Mouse (Mus musculus): ENCODE measurements around the gene Dynlt1f. TPM values are rescaled to one million over a fixed set of nuclear protein-coding genes. Genes with fewer than 3 reads are reported as not detected.
"Not testable (repeated sequence)": the region's sequence is repeated elsewhere in the genome, so short reads cannot be mapped to it uniquely, and the experiment has no call there.

Dynlt1f gene
- polyA plus RNA-seq (2014; fragmentation: Nextera tagmentation; extraction: Ambion mirVana), result 361 and 367 TPM in 2 replicates

- 5% methylated on average over 18 of the region's 33 CpGs for WGBS
- not testable (repeated sequence) for H3K36me3 ChIP-seq (ENCODE audit: control insufficient read depth, insufficient read depth, low read length); H3K27me3 ChIP-seq (ENCODE audit: control insufficient read depth, insufficient read depth, low read length); H3K4me1 ChIP-seq (ENCODE audit: control insufficient read depth, insufficient read depth, low read length); H3K9me3 ChIP-seq (ENCODE audit: control insufficient read depth, low read length)
- ATAC-seq (ENCODE audit: low read depth), result peak; percentile 93
- peak within 1 kb of the TSS; percentile 37 for H3K4me3 ChIP-seq (ENCODE audit: low read depth, low read length)
- H3K27ac ChIP-seq (ENCODE audit: low read depth, low read length), result peak within 1 kb of the TSS; percentile 88
- peak within 1 kb of the TSS; percentile 52 for H3K9ac ChIP-seq (replicated peaks; ENCODE audit: low read depth, low read length)
- peak within 1 kb of the TSS; percentile 34 for H3K4me2 ChIP-seq (ENCODE audit: low read depth, low read length)
These were observed at the start of gene Dynlt1f for GRCm38 (mm10) chr17:6655567-6656281. Gene Dynlt1f (minus strand): TSS chr17:6655900.

GRCm38 (mm10) chr17:6703381-6704270 lies 47.9 kb upstream of the Dynlt1f start:
- not testable (repeated sequence) for H3K36me3 ChIP-seq (ENCODE audit: control insufficient read depth, insufficient read depth, low read length); H3K27ac ChIP-seq (ENCODE audit: low read depth, low read length); H3K4me1 ChIP-seq (ENCODE audit: control insufficient read depth, insufficient read depth, low read length); H3K9me3 ChIP-seq (ENCODE audit: control insufficient read depth, low read length); H3K27me3 ChIP-seq (ENCODE audit: control insufficient read depth, insufficient read depth, low read length); H3K4me3 ChIP-seq (ENCODE audit: low read depth, low read length); H3K9ac ChIP-seq (replicated peaks; ENCODE audit: low read depth, low read length); H3K4me2 ChIP-seq (ENCODE audit: low read depth, low read length)
- peak; percentile 93 for ATAC-seq (ENCODE audit: low read depth)
- 15% methylated on average over 6 of the region's 9 CpGs for WGBS

- not testable (repeated sequence) for H3K4me3 ChIP-seq (ENCODE audit: low read depth, low read length); H3K4me2 ChIP-seq (ENCODE audit: low read depth, low read length); H3K27ac ChIP-seq (ENCODE audit: low read depth, low read length); H3K9me3 ChIP-seq (ENCODE audit: control insufficient read depth, low read length); H3K27me3 ChIP-seq (ENCODE audit: control insufficient read depth, insufficient read depth, low read length); H3K4me1 ChIP-seq (ENCODE audit: control insufficient read depth, insufficient read depth, low read length); H3K36me3 ChIP-seq (ENCODE audit: control insufficient read depth, insufficient read depth, low read length); H3K9ac ChIP-seq (replicated peaks; ENCODE audit: low read depth, low read length)
- WGBS, result 59% methylated on average over 2 of the region's 8 CpGs
- 0 out of 2 replicates have a peak, but pooled peaks have one; percentile 27 for ATAC-seq (ENCODE audit: low read depth)
These were observed 47.0 kb upstream of the Dynlt1f start for GRCm38 (mm10) chr17:6702625-6703221.

GRCm38 (mm10) chr17:6700077-6700476 lies 44.4 kb upstream of the Dynlt1f start:
- 78% methylated on average over 3 of the region's 7 CpGs for WGBS
- H3K27ac ChIP-seq (ENCODE audit: low read depth, low read length); H3K4me3 ChIP-seq (ENCODE audit: low read depth, low read length); H3K36me3 ChIP-seq (ENCODE audit: control insufficient read depth, insufficient read depth, low read length); H3K9me3 ChIP-seq (ENCODE audit: control insufficient read depth, low read length); H3K4me2 ChIP-seq (ENCODE audit: low read depth, low read length); ATAC-seq (ENCODE audit: low read depth); H3K4me1 ChIP-seq (ENCODE audit: control insufficient read depth, insufficient read depth, low read length); H3K9ac ChIP-seq (replicated peaks; ENCODE audit: low read depth, low read length); H3K27me3 ChIP-seq (ENCODE audit: control insufficient read depth, insufficient read depth, low read length): not testable (repeated sequence)

- not testable (repeated sequence) for H3K4me1 ChIP-seq (ENCODE audit: control insufficient read depth, insufficient read depth, low read length); H3K4me2 ChIP-seq (ENCODE audit: low read depth, low read length); H3K36me3 ChIP-seq (ENCODE audit: control insufficient read depth, insufficient read depth, low read length); H3K27me3 ChIP-seq (ENCODE audit: control insufficient read depth, insufficient read depth, low read length); H3K9me3 ChIP-seq (ENCODE audit: control insufficient read depth, low read length); ATAC-seq (ENCODE audit: low read depth); H3K4me3 ChIP-seq (ENCODE audit: low read depth, low read length); H3K27ac ChIP-seq (ENCODE audit: low read depth, low read length); H3K9ac ChIP-seq (replicated peaks; ENCODE audit: low read depth, low read length)
- WGBS, result 93% methylated on average over 8 of the region's 9 CpGs
These were observed 43.8 kb upstream of the Dynlt1f start for GRCm38 (mm10) chr17:6699502-6699901.

- not testable (repeated sequence) for H3K27ac ChIP-seq (ENCODE audit: low read depth, low read length); H3K36me3 ChIP-seq (ENCODE audit: control insufficient read depth, insufficient read depth, low read length); H3K4me1 ChIP-seq (ENCODE audit: control insufficient read depth, insufficient read depth, low read length); H3K27me3 ChIP-seq (ENCODE audit: control insufficient read depth, insufficient read depth, low read length); H3K4me3 ChIP-seq (ENCODE audit: low read depth, low read length); H3K9me3 ChIP-seq (ENCODE audit: control insufficient read depth, low read length); H3K4me2 ChIP-seq (ENCODE audit: low read depth, low read length); H3K9ac ChIP-seq (replicated peaks; ENCODE audit: low read depth, low read length)
- 59% methylated on average over 2 of the region's 4 CpGs for WGBS
- ATAC-seq (ENCODE audit: low read depth), result peak; percentile 65; the same call in 1 of the 2 replicates
These were observed 41.6 kb upstream of the Dynlt1f start for GRCm38 (mm10) chr17:6697224-6697775.

GRCm38 (mm10) chr17:6696521-6696920 lies 40.8 kb upstream of the Dynlt1f start:
- ATAC-seq (ENCODE audit: low read depth), result not testable (repeated sequence)

GRCm38 (mm10) chr17:6695712-6696111 lies 40.0 kb upstream of the Dynlt1f start:
- H3K4me2 ChIP-seq (ENCODE audit: low read depth, low read length); H3K9me3 ChIP-seq (ENCODE audit: control insufficient read depth, low read length); H3K4me1 ChIP-seq (ENCODE audit: control insufficient read depth, insufficient read depth, low read length); ATAC-seq (ENCODE audit: low read depth); H3K27me3 ChIP-seq (ENCODE audit: control insufficient read depth, insufficient read depth, low read length); H3K9ac ChIP-seq (replicated peaks; ENCODE audit: low read depth, low read length); H3K36me3 ChIP-seq (ENCODE audit: control insufficient read depth, insufficient read depth, low read length); H3K4me3 ChIP-seq (ENCODE audit: low read depth, low read length); H3K27ac ChIP-seq (ENCODE audit: low read depth, low read length): not testable (repeated sequence)
- 78% methylated on average over 9 of the region's 9 CpGs for WGBS

More at GRCm38 (mm10) chr17:6696521-6696920, 40.8 kb upstream of the Dynlt1f start:
- WGBS, result 67% methylated on average over 8 of the region's 8 CpGs
- not testable (repeated sequence) for H3K9ac ChIP-seq (replicated peaks; ENCODE audit: low read depth, low read length); H3K27ac ChIP-seq (ENCODE audit: low read depth, low read length); H3K4me2 ChIP-seq (ENCODE audit: low read depth, low read length); H3K36me3 ChIP-seq (ENCODE audit: control insufficient read depth, insufficient read depth, low read length); H3K9me3 ChIP-seq (ENCODE audit: control insufficient read depth, low read length); H3K4me3 ChIP-seq (ENCODE audit: low read depth, low read length); H3K27me3 ChIP-seq (ENCODE audit: control insufficient read depth, insufficient read depth, low read length); H3K4me1 ChIP-seq (ENCODE audit: control insufficient read depth, insufficient read depth, low read length)
